Mouse (Mus musculus) heart, embryonic 12.5 days (tissue): ENCODE results near the gene Pde6h. TPM values are rescaled to one million over a fixed set of nuclear protein-coding genes. Genes with fewer than 3 reads are reported as not detected.

ENCODE experiments used
- ATAC-seq: fragments of 200-750 bp; cut with Nextera tagmentation; 2 replicates; pipeline ENCODE4 v1.8.0; 2017; ENCODE audit warnings: moderate TSS enrichment, moderate library complexity; ENCODE audit not compliant: insufficient number of reproducible peaks, low FRiP score
- H3K27ac ChIP-seq: fragments of 300-500 bp; sonication (generic); 2 replicates; pipeline ENCODE4 v1.5.1; 2016; ENCODE audit warnings: mild to moderate bottlenecking, moderate library complexity; ENCODE audit not compliant: poor library complexity, severe bottlenecking
- H3K27me3 ChIP-seq: fragments of 300-500 bp; sonication (generic); replicated peaks from 2 replicates; pipeline ENCODE4 v1.6.1; 2016; ENCODE audit warnings: mild to moderate bottlenecking, moderate library complexity
- H3K36me3 ChIP-seq: fragments of 300-500 bp; sonication (generic); 2 replicates; pipeline ENCODE4 v1.6.1; 2016; ENCODE audit warnings: mild to moderate bottlenecking, moderate library complexity
- H3K4me1 ChIP-seq: fragments of 300-500 bp; sonication (generic); replicated peaks from 2 replicates; pipeline ENCODE4 v1.6.1; 2016; ENCODE audit warnings: mild to moderate bottlenecking
- H3K4me2 ChIP-seq: fragments of 300-500 bp; sonication (generic); 2 replicates; pipeline ENCODE4 v1.6.1; 2016; ENCODE audit warnings: mild to moderate bottlenecking, moderate library complexity
- H3K4me3 ChIP-seq: fragments of 300-500 bp; sonication (generic); 2 replicates; pipeline ENCODE4 v1.5.1; 2016; ENCODE audit warnings: mild to moderate bottlenecking
- H3K9ac ChIP-seq: fragments of 300-500 bp; sonication (generic); 2 replicates; pipeline ENCODE4 v1.6.1; 2016; ENCODE audit warnings: mild to moderate bottlenecking, moderate library complexity
- H3K9me3 ChIP-seq: fragments of 300-500 bp; sonication (generic); replicated peaks from 2 replicates; pipeline ENCODE4 v1.6.1; 2016; ENCODE audit warnings: mild to moderate bottlenecking, moderate library complexity
- WGBS: fragments of 180-500 bp; shearing (Covaris S2); methylation state at CpG from one replicate; pipeline ENCODE4 v1.1.7; 2016; 5-methylcytosine and 5-hydroxymethylcytosine counted together
- polyA plus RNA-seq: library from polyadenylated mRNA; unstranded; fragments of >200 nt; fragmentation: Nextera tagmentation; extraction: Ambion mirVana; gene quantifications from 2 replicates; pipeline ENCODE4 v1.2.1, GENCODE M21; 2016

The Pde6h gene
- polyA plus RNA-seq, 1 experiment from 2014 or later: 0.22 TPM

- Histone ChIP-seq H3K36me3 (no peaks in the 10 kb centered on the region), H3K4me3 (no peak overlapping the region), H3K4me1 (peaks cover 10% of the 10 kb centered on the region), H3K9ac (no peak overlapping the region), H3K4me2 (no peak overlapping the region), H3K27ac (no peak overlapping the region), H3K27me3 (no peaks in the 10 kb centered on the region; the same call in 1 of the 2 replicates), H3K9me3 (no peaks in the 10 kb centered on the region; the same call in 1 of the 2 replicates)
- 84% methylated on average over 15 of the region's 15 CpGs for WGBS
- ATAC-seq: no peak
Measured at GRCm38 (mm10) chr6:136999707-137000446, 76.2 kb downstream of the Pde6h start.

GRCm38 (mm10) chr6:137000706-137001105 is 77.1 kb downstream of the Pde6h start:
- Histone ChIP-seq H3K27me3 (no peaks in the 10 kb centered on the region), H3K27ac (no peak overlapping the region), H3K36me3 (no peaks in the 10 kb centered on the region), H3K4me3 (no peak overlapping the region), H3K4me2 (0 out of 2 replicates have a peak overlapping the region, but pooled peaks have one; percentile 2), H3K4me1 (peaks cover 10% of the 10 kb centered on the region), H3K9me3 (no peaks in the 10 kb centered on the region; the same call in 1 of the 2 replicates), H3K9ac (no peak overlapping the region)
- WGBS: 68% methylated on average over 10 of the region's 10 CpGs
- no peak for ATAC-seq

GRCm38 (mm10) chr6:137001267-137002168 is 77.9 kb downstream of the Pde6h start:
- H3K4me3 ChIP-seq: no peak overlapping the region
- no peak overlapping the region for H3K27ac ChIP-seq
- no peak overlapping the region for H3K9ac ChIP-seq
- H3K4me1 ChIP-seq: peaks cover 10% of the 10 kb centered on the region
- no peaks in the 10 kb centered on the region; the same call in 1 of the 2 replicates for H3K9me3 ChIP-seq
- no peaks in the 10 kb centered on the region for H3K27me3 ChIP-seq
- no peak for ATAC-seq
- WGBS: 76% methylated on average over 6 of the region's 6 CpGs
- H3K36me3 ChIP-seq: no peaks in the 10 kb centered on the region
- no peak overlapping the region for H3K4me2 ChIP-seq

GRCm38 (mm10) chr6:137002169-137002514 is 78.5 kb downstream of the Pde6h start:
- Histone ChIP-seq H3K27ac (no peak overlapping the region), H3K4me2 (no peak overlapping the region), H3K4me1 (peaks cover 3% of the 10 kb centered on the region; the same call in 1 of the 2 replicates), H3K9me3 (no peaks in the 10 kb centered on the region; the same call in 1 of the 2 replicates), H3K9ac (no peak overlapping the region), H3K27me3 (no peaks in the 10 kb centered on the region), H3K4me3 (no peak overlapping the region), H3K36me3 (no peaks in the 10 kb centered on the region)
- no peak for ATAC-seq
- WGBS: 72% methylated on average over 5 of the region's 5 CpGs

GRCm38 (mm10) chr6:137004359-137004758 is 80.7 kb downstream of the Pde6h start:
- Histone ChIP-seq H3K27ac (no peak overlapping the region), H3K4me2 (no peak overlapping the region), H3K27me3 (no peaks in the 10 kb centered on the region), H3K4me1 (no peaks in the 10 kb centered on the region), H3K4me3 (no peak overlapping the region), H3K36me3 (no peaks in the 10 kb centered on the region), H3K9me3 (no peaks in the 10 kb centered on the region; the same call in 1 of the 2 replicates), H3K9ac (no peak overlapping the region)
- no peak for ATAC-seq
- 75% methylated on average over 4 of the region's 4 CpGs for WGBS

GRCm38 (mm10) chr6:137011187-137011586 is 87.6 kb downstream of the Pde6h start:
- Histone ChIP-seq H3K9me3 (no peaks in the 10 kb centered on the region), H3K4me3 (no peak overlapping the region), H3K9ac (no peak overlapping the region), H3K27ac (no peak overlapping the region), H3K4me1 (no peaks in the 10 kb centered on the region), H3K27me3 (no peaks in the 10 kb centered on the region), H3K36me3 (no peaks in the 10 kb centered on the region), H3K4me2 (no peak overlapping the region)
- no peak for ATAC-seq
- WGBS: 71% methylated on average over 5 of the region's 5 CpGs

- Histone ChIP-seq H3K4me3 (no peak overlapping the region), H3K9me3 (no peaks in the 10 kb centered on the region; the same call in 1 of the 2 replicates), H3K27me3 (no peaks in the 10 kb centered on the region), H3K4me2 (no peak overlapping the region), H3K9ac (no peak overlapping the region), H3K36me3 (no peaks in the 10 kb centered on the region), H3K4me1 (no peaks in the 10 kb centered on the region), H3K27ac (no peak overlapping the region)
- no peak for ATAC-seq
- WGBS: 69% methylated on average over 6 of the region's 6 CpGs
Measured at GRCm38 (mm10) chr6:137014346-137014745, 90.7 kb downstream of the Pde6h start.

GRCm38 (mm10) chr6:137017216-137017973 is 93.8 kb downstream of the Pde6h start:
- no peaks in the 10 kb centered on the region for H3K27me3 ChIP-seq
- H3K9ac ChIP-seq: no peak overlapping the region
- H3K27ac ChIP-seq: no peak overlapping the region
- H3K4me2 ChIP-seq: no peak overlapping the region
- no peak for ATAC-seq
- WGBS: 78% methylated on average over 7 of the region's 7 CpGs
- no peaks in the 10 kb centered on the region for H3K36me3 ChIP-seq
- H3K4me1 ChIP-seq: no peaks in the 10 kb centered on the region
- H3K9me3 ChIP-seq: no peaks in the 10 kb centered on the region; the same call in 1 of the 2 replicates
- H3K4me3 ChIP-seq: no peak overlapping the region

Other genes starting within 250 kb of the Pde6h start
- gene Gucy2c, start 142.1 kb upstream of the Pde6h start, polyA plus RNA-seq: 0.06 TPM in 1 of 2 replicates, not detected in the other
- gene Hist4h4, start 119.4 kb upstream of the Pde6h start, polyA plus RNA-seq: 0.41 and 0.45 TPM in 2 replicates
- 85.2 and 86.2 TPM in 2 replicates for gene H2afj, start 115.6 kb upstream of the Pde6h start, polyA plus RNA-seq
- 1.5 and 2.0 TPM in 2 replicates for gene BC049715, start 96.2 kb upstream of the Pde6h start, polyA plus RNA-seq
- 90.5 and 91.8 TPM in 2 replicates for gene Wbp11, start 95.6 kb upstream of the Pde6h start, polyA plus RNA-seq
- not detected in 2 replicates for gene Smco3, start 88.4 kb upstream of the Pde6h start, polyA plus RNA-seq
- gene Art4, start 66.1 kb upstream of the Pde6h start, polyA plus RNA-seq: 21.8 and 22.5 TPM in 2 replicates
- 139 TPM in 2 replicates for gene Mgp, start 48.0 kb upstream of the Pde6h start, polyA plus RNA-seq
- gene Erp27, start 1.7 kb upstream of the Pde6h start, polyA plus RNA-seq: 0.98 and 1.0 TPM in 2 replicates
- gene Arhgdib, start 18.1 kb downstream of the Pde6h start, polyA plus RNA-seq: 93.8 and 99.8 TPM in 2 replicates
- gene Rerg, start 246.7 kb downstream of the Pde6h start, polyA plus RNA-seq: 4.4 and 6.6 TPM in 2 replicates